Mouse (Mus musculus): ENCODE measurements at regions not wholly inside any gene's neighbourhood (a gene's known extent, or its start where the extent isn't known, plus 50 kb on each side); places are given as distances from the start of the nearest gene placed in this dataset.

DNA sequence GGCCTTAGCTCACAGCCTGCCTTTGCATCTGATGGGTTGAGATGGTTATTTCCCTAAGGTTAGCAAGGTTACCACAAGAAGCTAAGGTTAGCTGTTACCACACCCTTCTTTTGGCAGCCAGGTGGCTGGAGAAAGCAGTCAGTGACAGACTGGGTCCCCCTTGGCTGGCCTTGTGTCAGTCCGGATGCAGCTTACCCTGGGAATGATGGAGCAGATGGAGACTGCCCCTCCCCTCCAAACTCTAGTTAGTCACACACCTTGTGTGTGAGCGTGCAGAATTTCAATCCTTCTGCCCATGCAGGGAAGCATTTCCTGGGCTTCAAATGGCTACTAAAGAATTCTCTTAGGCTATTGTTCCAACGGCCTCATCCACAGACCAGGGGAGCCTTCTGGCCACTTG, 301.6 kb downstream of the Slc4a3 start:
- no peaks in the 10 kb centered on the region for H3K36me3 ChIP-seq (replicated peaks in 1 of 2; ENCODE audit: control insufficient read depth in 1 of 2, insufficient read depth in 1 of 2, low read length in 1 of 2)
- H3K4me2 ChIP-seq (ENCODE audit: insufficient read depth, low read depth, poor library complexity, severe bottlenecking) = no peak overlapping the region
- H3K27ac ChIP-seq (ENCODE audit: insufficient read depth, low read depth) = no peak overlapping the region
- H3K4me1 ChIP-seq (ENCODE audit: control insufficient read depth in 1 of 2, insufficient read depth in 2 of 2) = peaks cover 0 to 12% of the 10 kb centered on the region in 2 experiments; a peak in 1 of 4 replicates
- in situ Hi-C loops (cut with MboI; ENCODE audit: low pct_ligation_motif_present, low pct_unique_long_range_greater_than_20kb, low sequenced_read_pairs) (no loop called here), dilution Hi-C loops (cut with MboI; ENCODE audit: extremely low pct_ligation_motif_present, extremely low pct_unique_long_range_greater_than_20kb, low sequenced_read_pairs) (no loop called here)
- H3K79me2 ChIP-seq (replicated peaks; ENCODE audit: control insufficient read depth, extremely low read depth, insufficient read depth, poor library complexity, severe bottlenecking) = no peaks in the 10 kb centered on the region
- no peak overlapping the region for H3K9ac ChIP-seq (ENCODE audit: insufficient read depth, low read depth)
- no peaks in the 10 kb centered on the region for H3K9me3 ChIP-seq (replicated peaks; ENCODE audit: low read length)
- H3K27me3 ChIP-seq (replicated peaks) = no peaks in the 10 kb centered on the region
- H3K4me3 ChIP-seq (replicated peaks in 1 of 3; ENCODE audit: low read depth in 2 of 3, low read length in 2 of 3, poor library complexity in 1 of 3) = no peak overlapping the region
- TF ChIP-seq UBTF (IDR thresholded peaks at IDR 0.05; ENCODE audit: low read depth, low read length) = no peak
- TF ChIP-seq POLR2AphosphoS2 (IDR thresholded peaks at IDR 0.05; ENCODE audit: low read depth, low read length) = no peak
- TF ChIP-seq GABPA (IDR thresholded peaks at IDR 0.05; ENCODE audit: insufficient replicate concordance, low read depth, low read length) = no peak
- TF ChIP-seq JUN (IDR thresholded peaks at IDR 0.05; ENCODE audit: insufficient read depth, low read depth, low read length) = no peak
- TF ChIP-seq NRF1 (IDR thresholded peaks at IDR 0.05; ENCODE audit: low read depth, low read length) = no peak
- no peak for TF ChIP-seq SIN3A (IDR thresholded peaks at IDR 0.05; ENCODE audit: low read length)
- no peak for TF ChIP-seq CTCF (conservative IDR thresholded peaks at IDR 0.05 in 1 of 2, IDR thresholded peaks at IDR 0.05 in 1 of 2; ENCODE audit: low read depth in 2 of 2, low read length in 2 of 2)
- TF ChIP-seq EP300 (IDR thresholded peaks at IDR 0.05; ENCODE audit: low read length) = no peak
- no peak for TF ChIP-seq BHLHE40 (IDR thresholded peaks at IDR 0.05; ENCODE audit: low read depth, low read length)
- no peak for TF ChIP-seq MAX (IDR thresholded peaks at IDR 0.05; ENCODE audit: low read length)
- no peak for TF ChIP-seq RAD21 (IDR thresholded peaks at IDR 0.05; ENCODE audit: low read depth, low read length)
- no peak for TF ChIP-seq MEF2A (IDR thresholded peaks at IDR 0.05; ENCODE audit: borderline replicate concordance, low read depth, low read length)
- no peak for TF ChIP-seq NELFE (IDR thresholded peaks at IDR 0.05; ENCODE audit: low read depth, low read length)
- no peak for TF ChIP-seq E2F4 (IDR thresholded peaks at IDR 0.05; ENCODE audit: insufficient replicate concordance, low read depth, low read length)
- TF ChIP-seq SMC3 (IDR thresholded peaks at IDR 0.05; ENCODE audit: low read depth, low read length) = no peak
- TF ChIP-seq MXI1 (IDR thresholded peaks at IDR 0.05; ENCODE audit: low read depth, low read length) = no peak
- TF ChIP-seq ZKSCAN1 (IDR thresholded peaks at IDR 0.05; ENCODE audit: borderline replicate concordance, low read depth, low read length) = no peak
- no peak for TF ChIP-seq KAT2A (IDR thresholded peaks at IDR 0.05; ENCODE audit: insufficient replicate concordance, low read length)
- no peak for TF ChIP-seq CHD1 (IDR thresholded peaks at IDR 0.05; ENCODE audit: low read depth, low read length)
- TF ChIP-seq ZNF384 (IDR thresholded peaks at IDR 0.05; ENCODE audit: low read depth, low read length) = no peak
- no peak for DNase-seq (ENCODE audit: extremely low read depth)

DNA sequence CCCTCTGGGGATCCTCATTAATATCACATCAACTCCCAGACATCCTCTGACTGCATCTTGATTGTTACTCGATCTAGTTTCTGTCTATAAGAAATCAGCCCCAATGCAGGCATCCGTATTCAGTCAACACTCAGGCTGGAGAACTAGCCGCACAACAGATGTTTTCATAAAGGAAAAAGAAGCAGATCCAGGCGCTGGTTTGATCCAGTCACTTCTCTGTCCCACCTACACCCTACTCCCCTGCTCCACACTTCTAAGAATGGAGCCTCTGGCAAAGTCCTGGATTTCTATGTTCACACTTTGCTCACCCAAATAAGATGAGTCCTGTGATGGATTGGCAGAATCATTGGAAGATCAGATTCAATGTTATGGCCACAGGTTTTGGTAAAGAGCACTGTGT, 302.4 kb downstream of the Slc4a3 start:
- Histone ChIP-seq H3K9ac (ENCODE audit: insufficient read depth, low read depth) (no peak overlapping the region), H3K4me1 (ENCODE audit: control insufficient read depth in 1 of 2, insufficient read depth in 2 of 2) (peaks cover 0 to 12% of the 10 kb centered on the region in 2 experiments; a peak in 1 of 4 replicates), H3K27me3 (replicated peaks) (no peaks in the 10 kb centered on the region), H3K9me3 (replicated peaks; ENCODE audit: low read length) (no peaks in the 10 kb centered on the region), H3K27ac (ENCODE audit: insufficient read depth, low read depth) (no peak overlapping the region), H3K79me2 (replicated peaks; ENCODE audit: control insufficient read depth, extremely low read depth, insufficient read depth, poor library complexity, severe bottlenecking) (no peaks in the 10 kb centered on the region), H3K36me3 (replicated peaks in 1 of 2; ENCODE audit: control insufficient read depth in 1 of 2, insufficient read depth in 1 of 2, low read length in 1 of 2) (no peaks in the 10 kb centered on the region), H3K4me2 (ENCODE audit: insufficient read depth, low read depth, poor library complexity, severe bottlenecking) (no peak overlapping the region), H3K4me3 (replicated peaks in 1 of 3; ENCODE audit: low read depth in 2 of 3, low read length in 2 of 3, poor library complexity in 1 of 3) (no peak overlapping the region)
- no peak for TF ChIP-seq MAFK (IDR thresholded peaks at IDR 0.05; ENCODE audit: insufficient replicate concordance, low read length)
- no peak for TF ChIP-seq ZNF384 (IDR thresholded peaks at IDR 0.05; ENCODE audit: low read depth, low read length)
- no peak for TF ChIP-seq HCFC1 (IDR thresholded peaks at IDR 0.05; ENCODE audit: low read depth, low read length)
- TF ChIP-seq JUND (conservative IDR thresholded peaks at IDR 0.05; ENCODE audit: low read depth, low read length) = no peak
- no peak for TF ChIP-seq MXI1 (IDR thresholded peaks at IDR 0.05; ENCODE audit: low read depth, low read length)
- in situ Hi-C loops (cut with MboI; ENCODE audit: low pct_ligation_motif_present, low pct_unique_long_range_greater_than_20kb, low sequenced_read_pairs) (no loop called here), dilution Hi-C loops (cut with MboI; ENCODE audit: extremely low pct_ligation_motif_present, extremely low pct_unique_long_range_greater_than_20kb, low sequenced_read_pairs) (no loop called here)
- DNase-seq (ENCODE audit: extremely low read depth) = no peak

Measured in CH12.LX (cell line).